Mouse (Mus musculus): ENCODE data around the gene Zfp90.

The Zfp90 gene

DNA sequence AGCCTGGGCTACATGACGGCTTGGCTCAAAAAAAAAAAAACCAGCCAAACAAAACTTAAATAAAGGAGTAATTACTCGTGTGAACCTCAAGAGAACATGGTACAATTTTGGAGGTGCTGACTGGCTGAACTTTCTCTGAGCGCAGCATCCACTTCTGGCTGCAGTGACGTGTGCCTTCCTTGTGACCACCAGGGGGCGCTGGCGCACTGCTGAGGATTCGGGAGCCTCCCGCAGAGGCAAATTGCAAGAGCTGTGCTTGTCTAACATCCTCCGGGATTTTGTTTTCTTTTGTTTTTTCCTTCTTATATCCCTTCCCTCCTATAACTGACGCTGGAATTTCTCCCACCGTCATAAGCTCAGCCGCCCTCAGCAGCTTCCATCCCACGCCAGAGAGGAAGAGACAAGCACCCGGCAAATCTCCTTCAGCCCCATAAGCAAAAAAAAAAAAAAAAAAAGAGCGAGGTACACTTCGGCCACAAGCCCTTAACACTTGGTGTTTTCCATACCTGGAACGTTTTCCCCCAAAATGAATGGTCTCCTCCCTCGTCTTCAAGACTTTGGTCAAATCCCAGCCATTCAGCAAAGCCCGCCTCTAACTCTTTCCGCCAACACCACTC lies 17.9 kb downstream of the Zfp90 start:
- DNase-seq (ENCODE audit: extremely low read depth, low read depth, low spot score), result no peak

DNA sequence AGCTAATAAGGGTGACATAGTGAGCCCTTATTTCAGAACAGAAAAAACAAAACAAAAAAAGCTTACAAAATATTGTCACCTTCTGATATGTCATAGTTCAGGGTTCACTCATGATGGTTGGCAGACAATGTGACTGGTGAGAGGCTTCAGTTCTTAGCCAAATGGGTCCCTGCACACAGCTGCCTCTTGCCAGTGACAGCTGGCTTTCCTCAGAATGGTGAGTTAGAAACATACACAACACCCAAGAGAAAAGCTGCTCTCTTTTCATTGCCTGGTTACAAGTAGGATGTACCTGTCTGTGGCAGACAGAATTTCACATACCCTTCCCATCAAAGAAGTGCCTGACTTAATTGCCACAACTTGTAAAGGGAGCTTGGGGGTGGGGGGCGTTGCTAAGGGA lies 18.5 kb downstream of the Zfp90 start:
- no peak for DNase-seq (ENCODE audit: extremely low read depth, low read depth, low spot score)

DNA sequence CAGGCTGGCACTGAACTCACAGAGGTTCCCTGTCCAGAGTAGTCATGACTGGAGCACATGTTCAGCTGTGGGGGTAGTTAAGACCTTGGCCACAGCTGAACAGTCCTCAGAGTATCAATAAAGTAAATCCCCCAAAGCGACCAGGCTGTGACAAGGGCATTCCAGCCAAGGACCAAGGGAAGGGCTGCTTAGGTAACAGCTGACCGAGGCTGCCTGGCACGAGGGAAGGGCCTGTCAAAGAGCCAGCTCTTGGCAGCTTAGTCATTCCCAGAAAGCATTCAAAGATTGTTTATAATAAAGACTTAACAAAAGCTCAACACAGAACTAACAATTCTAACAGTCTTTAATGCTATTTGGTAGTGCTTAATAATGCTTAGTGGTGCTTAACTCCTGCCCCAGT lies 22.7 kb downstream of the Zfp90 start:
- no peak for DNase-seq (ENCODE audit: extremely low read depth, low read depth, low spot score)

DNA sequence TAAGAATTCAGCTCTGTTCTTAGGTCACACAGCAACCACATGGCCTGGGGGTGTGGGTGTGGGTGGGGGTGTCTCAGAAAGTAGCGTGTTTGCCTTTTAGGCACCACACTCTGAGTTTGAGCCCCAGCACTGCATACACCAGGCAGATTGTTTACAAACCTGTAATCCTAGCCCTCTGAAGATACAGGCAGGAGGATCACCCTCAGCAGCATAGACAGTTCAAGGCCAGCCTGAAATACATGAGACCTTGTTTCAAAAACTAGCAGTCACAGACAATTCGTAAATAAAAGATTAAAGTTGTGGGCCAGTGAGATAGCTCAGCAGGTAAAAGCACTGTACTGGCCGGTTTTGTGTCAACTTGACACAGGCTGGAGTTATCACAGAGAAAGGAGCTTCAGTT lies 25.0 kb downstream of the Zfp90 start:
- DNase-seq (ENCODE audit: extremely low read depth, low read depth, low spot score), result no peak

DNA sequence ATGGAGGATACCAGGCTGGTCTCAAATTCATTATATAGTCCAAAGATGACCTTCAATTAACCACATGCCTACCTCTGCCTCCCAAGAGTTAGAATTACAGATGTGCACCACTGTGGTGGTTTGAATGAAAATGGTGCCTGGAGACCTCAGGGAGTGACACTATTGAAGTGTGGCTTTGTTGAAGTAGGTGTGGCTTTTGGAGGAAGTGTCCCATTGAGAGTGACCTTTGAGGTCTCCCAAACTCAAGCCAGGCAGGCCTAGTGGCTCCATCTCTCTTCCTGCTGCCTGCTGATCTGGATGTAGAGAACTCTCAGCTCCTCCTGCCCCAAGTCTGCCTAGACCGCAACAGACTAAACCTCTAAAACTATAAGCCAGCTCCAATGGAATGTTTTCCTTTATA lies 27.6 kb downstream of the Zfp90 start:
- no peak for DNase-seq (ENCODE audit: extremely low read depth, low read depth, low spot score)

DNA sequence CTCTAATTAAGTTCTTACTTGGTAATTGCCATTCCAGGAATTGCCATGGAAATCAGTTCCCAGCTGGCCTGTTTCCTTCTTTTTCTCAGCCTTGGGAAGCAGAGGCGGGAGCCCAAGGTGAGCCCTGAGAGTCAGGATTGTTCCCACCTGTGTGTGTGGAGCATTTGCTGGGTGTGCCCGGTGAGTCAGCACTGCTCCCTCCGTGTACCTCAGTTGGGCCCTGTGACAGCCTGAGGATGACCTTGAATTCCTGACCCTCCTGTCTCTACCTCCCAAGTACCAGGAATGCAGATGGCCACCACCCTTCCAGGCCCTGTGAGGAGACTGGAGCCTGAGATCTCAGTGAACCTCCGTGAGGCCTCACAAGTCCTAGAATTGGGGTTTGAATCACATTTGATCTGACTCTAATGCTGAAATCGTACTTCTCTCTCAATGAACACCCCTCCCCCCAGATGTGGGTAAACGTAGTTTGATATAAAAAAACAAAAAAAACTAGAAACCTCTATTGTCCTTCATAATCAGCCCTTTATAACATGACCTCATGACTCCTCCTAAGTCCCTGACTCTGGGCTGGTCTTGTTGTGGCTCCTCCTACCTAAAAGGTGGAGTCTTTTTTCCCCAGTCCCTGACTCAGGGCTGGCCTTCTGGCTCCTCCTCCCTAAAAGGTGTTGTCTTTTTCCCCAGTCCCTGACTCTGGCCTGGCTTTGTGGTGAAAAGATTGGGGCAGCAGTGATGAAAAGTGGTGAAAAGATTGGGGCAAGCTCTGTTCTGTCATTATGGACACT lies 36.4 kb downstream of the Zfp90 start:
- DNase-seq (ENCODE audit: extremely low read depth, low read depth, low spot score), result no peak

DNA sequence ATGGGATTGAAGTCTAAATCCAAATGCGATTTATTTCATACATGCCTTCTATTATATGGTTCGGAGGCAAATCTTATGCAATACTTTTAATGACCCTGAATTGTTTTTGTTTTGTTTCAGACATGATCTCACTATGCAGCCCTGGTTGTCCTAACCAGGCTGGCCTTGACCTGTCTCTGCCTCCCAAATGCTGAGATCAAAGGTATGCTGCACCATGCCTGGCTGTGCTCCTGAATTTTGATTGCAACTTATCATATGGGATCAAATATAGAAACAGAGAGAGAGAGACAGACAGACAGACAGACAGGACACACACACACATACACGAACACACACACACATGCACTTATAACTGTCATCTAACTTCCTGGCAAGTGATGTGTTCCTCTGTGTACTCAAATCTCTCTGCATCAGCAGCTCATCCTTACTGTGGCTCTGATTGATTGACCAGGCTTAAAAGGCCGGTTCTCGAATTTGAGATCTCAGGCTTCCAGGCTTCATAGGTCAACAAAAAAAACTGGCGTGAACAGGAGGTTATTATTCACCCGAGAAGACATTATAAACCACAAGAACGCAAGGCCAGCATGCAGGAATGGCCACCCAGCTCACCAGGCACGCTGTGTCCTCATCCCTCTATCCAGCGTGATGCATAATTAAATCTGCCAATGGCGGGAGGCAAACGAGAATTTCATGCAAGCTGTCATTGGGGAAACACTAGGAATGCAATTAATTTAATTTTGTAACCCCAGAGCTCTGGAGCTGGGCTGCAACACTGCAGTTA lies 37.8 kb downstream of the Zfp90 start:
- DNase-seq (ENCODE audit: extremely low read depth, low read depth, low spot score), result no peak

DNA sequence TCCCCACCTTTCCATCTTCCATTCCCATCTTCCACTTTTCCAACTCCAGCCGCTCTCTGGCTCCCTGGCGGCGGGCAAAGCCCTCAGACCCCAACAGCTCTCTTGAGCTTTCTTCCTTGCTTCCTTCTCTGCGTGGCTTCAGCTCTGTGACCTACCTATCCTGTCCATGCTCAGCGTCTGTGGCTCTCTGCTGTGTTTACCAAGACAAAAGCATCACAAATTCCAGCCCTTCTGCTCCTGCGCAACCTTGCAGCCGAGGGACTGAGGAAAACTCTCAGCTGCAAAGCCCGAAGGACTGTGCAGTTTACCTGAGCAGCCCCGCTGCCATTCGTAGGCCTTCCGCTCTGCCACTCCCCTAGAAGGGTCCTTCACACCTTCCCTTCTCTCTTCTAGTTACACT lies 38.9 kb downstream of the Zfp90 start:
- DNase-seq (ENCODE audit: extremely low read depth, low read depth, low spot score), result no peak

DNA sequence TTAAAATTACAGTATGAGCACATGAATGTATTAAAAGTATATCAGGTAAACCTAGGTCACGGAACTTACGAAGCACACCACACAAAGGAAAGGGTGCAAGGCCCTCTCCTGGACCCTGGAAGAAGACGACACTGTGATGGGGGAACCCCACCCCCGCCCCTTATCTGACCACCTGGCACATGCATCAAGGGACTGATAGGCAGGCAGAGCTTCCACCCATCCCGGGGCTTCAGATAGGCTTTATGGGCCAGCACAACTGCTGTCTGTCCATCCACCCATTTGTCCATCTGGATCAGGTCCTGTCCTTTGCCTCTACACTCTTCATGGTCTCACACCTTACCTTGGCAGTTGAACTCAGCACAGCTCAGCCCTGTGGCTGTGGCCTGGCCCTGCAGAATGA lies 47.0 kb downstream of the Zfp90 start:
- no peak for DNase-seq (ENCODE audit: extremely low read depth, low read depth, low spot score)

DNA sequence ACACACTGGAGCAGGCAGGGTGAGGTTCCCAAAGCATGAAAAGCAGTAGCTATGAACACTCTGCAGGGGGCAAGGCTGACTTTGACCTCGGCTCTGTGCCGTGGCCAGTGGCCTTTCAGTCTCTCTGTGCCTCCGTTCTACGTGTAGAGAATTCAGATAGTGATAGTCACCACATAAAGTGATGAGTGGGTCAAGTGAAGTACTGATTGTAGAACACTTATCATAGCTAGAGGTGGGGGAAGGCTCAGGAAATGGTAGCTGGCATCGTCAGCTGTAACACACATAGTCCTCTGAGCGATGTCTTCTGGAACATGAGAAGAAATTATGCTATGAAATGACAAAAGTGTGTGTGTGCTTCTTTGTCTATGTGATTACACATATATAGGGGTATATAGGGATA lies 48.7 kb downstream of the Zfp90 start:
- no peak for DNase-seq (ENCODE audit: extremely low read depth, low read depth, low spot score)

DNA sequence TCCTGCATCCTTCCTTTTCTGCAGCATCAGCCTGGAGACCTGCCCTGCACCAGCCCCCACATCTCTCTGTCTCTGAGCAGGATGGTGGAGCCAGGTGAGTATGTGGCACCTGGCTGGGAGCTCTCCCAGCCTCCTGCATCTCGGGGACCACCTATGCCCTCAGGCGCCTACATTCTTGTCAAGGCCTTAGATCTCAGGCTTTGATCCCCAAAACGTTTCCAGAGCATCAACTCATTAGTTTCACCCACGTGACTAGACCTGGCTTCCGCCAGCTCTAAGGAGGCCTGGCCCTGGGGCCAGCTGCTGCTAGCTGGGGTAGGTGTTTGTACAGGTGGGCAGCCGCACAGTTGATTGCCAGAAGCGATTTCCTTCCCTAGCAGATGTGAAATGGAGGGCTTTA lies 54.4 kb downstream of the Zfp90 start:
- DNase-seq (ENCODE audit: extremely low read depth, low read depth, low spot score), result no peak

DNA sequence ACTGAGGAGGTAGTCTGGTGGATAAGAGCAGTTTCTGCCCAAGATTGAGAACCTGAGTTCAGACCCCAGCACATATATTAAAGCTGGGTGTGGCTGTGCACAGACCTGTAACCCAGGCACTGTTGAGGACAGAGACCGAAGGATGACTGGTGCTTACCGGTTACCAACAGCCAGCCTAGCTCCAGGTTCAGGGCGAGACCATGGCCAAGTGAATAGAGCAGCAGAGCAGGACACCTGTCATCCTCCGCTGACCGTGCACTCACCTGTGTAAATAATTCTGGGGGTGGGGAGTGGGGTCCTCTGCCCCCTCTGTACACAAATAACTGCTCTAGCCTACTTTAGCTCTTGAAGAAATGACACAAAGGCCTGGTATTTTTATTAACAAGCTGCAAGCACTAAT lies 58.9 kb downstream of the Zfp90 start:
- no peak for DNase-seq (ENCODE audit: extremely low read depth, low read depth, low spot score)
